Mouse (Mus musculus) testis, adult 2 months (tissue): ENCODE results near the gene Pde4dip.

Experiments
- CTCF ChIP-seq: fragments of 200-500 bp; IDR thresholded peaks from 2 replicates; pipeline ENCODE4 v1.5.1; 2012; ENCODE audit warnings: low read depth, mild to moderate bottlenecking, inconsistent platforms, low read length, moderate library complexity; ENCODE audit not compliant: control insufficient read depth, insufficient read depth, insufficient replicate concordance
- POLR2A ChIP-seq: fragments of 200-500 bp; IDR thresholded peaks from 2 replicates; pipeline ENCODE4 v1.6.1; 2012; ENCODE audit warnings: low read depth, mild to moderate bottlenecking, inconsistent platforms, low read length, moderate library complexity; ENCODE audit not compliant: control insufficient read depth

DNA sequence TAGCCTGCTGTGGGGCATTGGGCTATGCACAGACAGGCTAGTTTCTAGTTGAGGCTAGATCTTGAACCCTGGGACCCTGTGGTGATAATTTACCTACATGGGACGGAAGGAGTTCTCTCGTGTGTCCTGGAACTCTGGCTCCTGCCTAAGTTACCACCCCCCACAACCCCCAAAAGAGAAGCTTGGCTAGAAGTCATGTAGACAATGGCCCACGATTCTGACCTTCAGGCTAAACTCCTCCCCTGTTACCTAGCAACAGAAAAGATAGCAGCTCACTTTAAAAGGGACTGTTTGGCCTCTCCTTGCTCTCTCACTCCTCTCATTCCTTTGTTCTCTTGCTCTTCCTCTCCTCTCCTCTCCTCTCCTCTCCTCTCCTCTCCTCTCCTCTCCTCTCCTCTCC, 69.5 kb downstream of the Pde4dip start:
- TF ChIP-seq CTCF (no peak), POLR2A (no peak)
